Mouse (Mus musculus): ENCODE results near the gene Gm14325. TPM values are rescaled to one million over a fixed set of nuclear protein-coding genes. Genes with fewer than 3 reads are reported as not detected.

The Gm14325 gene
- 38.7 and 39.8 TPM in 2 replicates for polyA plus RNA-seq (2015; fragmentation: Nextera tagmentation; extraction: Ambion mirVana)

DNA sequence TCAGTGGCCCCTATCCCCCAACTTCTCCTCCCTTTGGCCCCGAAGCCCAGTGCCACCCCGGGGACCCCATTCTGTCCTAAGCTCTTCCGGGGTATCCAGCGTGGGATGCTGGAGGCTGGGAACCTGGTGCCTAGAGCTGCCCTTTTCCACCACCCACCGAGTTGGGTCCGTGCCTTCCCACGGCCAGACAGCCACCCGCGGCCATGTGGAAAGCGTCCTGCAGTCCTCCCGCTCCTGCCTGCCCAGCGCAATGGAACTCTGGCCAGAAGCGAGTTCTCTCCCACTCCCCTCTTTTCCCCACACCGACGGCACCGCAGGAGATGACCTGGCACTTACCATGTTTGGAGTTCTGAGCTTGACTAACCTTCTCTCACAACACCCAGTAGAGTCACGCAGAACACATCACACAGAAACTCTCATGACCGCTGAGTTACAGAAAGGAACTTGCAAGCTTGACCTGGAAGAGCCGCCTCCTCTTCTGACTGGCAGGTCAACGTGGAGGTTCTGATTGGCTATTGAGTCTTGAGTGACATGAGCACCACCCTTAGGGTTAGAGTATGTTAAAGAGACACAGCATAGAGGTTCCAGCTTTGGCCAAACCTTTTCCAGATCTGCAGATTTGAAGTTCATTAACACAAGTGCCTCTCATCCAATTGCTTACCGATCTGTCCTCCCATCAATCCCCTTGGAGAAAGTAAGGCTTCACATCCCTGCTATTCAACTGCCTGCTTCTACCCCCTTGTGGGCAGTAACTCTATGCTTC lies at the start of gene Gm14325:
Gene Gm14325, minus strand, starts transcription at position 436 of the 763 bp plus-strand sequence.

Other genes with a start within 250 kb of the Gm14325 start
- gene Gm14322, start 81.0 kb downstream of the Gm14325 start, polyA plus RNA-seq (2015; fragmentation: Nextera tagmentation; extraction: Ambion mirVana), result 6.2 and 7.5 TPM in 2 replicates
- gene Gm14327, start 56.8 kb upstream of the Gm14325 start, polyA plus RNA-seq (2015; fragmentation: Nextera tagmentation; extraction: Ambion mirVana), result 7.5 and 8.4 TPM in 2 replicates
- 0.37 and 0.63 TPM in 2 replicates for gene Zfp972, start 85.3 kb upstream of the Gm14325 start, polyA plus RNA-seq (2015; fragmentation: Nextera tagmentation; extraction: Ambion mirVana)
- gene Gm14326, start 117.0 kb upstream of the Gm14325 start, polyA plus RNA-seq (2015; fragmentation: Nextera tagmentation; extraction: Ambion mirVana), result 32.2 and 33.4 TPM in 2 replicates
- gene Zfp971, start 182.9 kb upstream of the Gm14325 start, polyA plus RNA-seq (2015; fragmentation: Nextera tagmentation; extraction: Ambion mirVana), result 16.9 and 18.5 TPM in 2 replicates
- 11.5 and 13.2 TPM in 2 replicates for gene Zfp931, start 238.1 kb upstream of the Gm14325 start, polyA plus RNA-seq (2015; fragmentation: Nextera tagmentation; extraction: Ambion mirVana)